Mouse (Mus musculus): ENCODE results near the gene Cacna1e. TPM values are rescaled to one million over a fixed set of nuclear protein-coding genes. Genes with fewer than 3 reads are reported as not detected.

The Cacna1e gene
- total and polyA plus RNA-seq, 3 experiments, result 0.60 to 8.5 (median 2.5) TPM

GRCm38 (mm10) chr1:154416384-154417155 is 467.7 kb downstream of the Cacna1e start:
- Histone ChIP-seq H3K36me3 (replicated peaks in 1 of 2; ENCODE audit: control insufficient read depth in 1 of 2, insufficient read depth in 1 of 2, low read length in 1 of 2) (peaks cover 4 to 55% of the 10 kb centered on the region in 2 experiments), H3K4me3 (replicated peaks in 1 of 3; ENCODE audit: low read depth in 2 of 3, low read length in 2 of 3, poor library complexity in 1 of 3) (no peak overlapping the region), H3K4me1 (ENCODE audit: control insufficient read depth in 1 of 2, insufficient read depth in 2 of 2) (peaks cover 0 to 7% of the 10 kb centered on the region in 2 experiments; a peak in 1 of 4 replicates), H3K4me2 (ENCODE audit: insufficient read depth, low read depth, poor library complexity, severe bottlenecking) (no peak overlapping the region), H3K9ac (ENCODE audit: insufficient read depth, low read depth) (no peak overlapping the region), H3K9me3 (replicated peaks; ENCODE audit: low read length) (no peaks in the 10 kb centered on the region), H3K27ac (ENCODE audit: insufficient read depth, low read depth) (no peak overlapping the region), H3K79me2 (replicated peaks; ENCODE audit: control insufficient read depth, extremely low read depth, insufficient read depth, poor library complexity, severe bottlenecking) (no peaks in the 10 kb centered on the region), H3K27me3 (replicated peaks) (no peaks in the 10 kb centered on the region)
- in situ Hi-C loops (cut with MboI; ENCODE audit: low pct_ligation_motif_present, low pct_unique_long_range_greater_than_20kb, low sequenced_read_pairs), result no loop called here
- dilution Hi-C loops (cut with MboI; ENCODE audit: extremely low pct_ligation_motif_present, extremely low pct_unique_long_range_greater_than_20kb, low sequenced_read_pairs), result no loop called here
- no peak for DNase-seq (ENCODE audit: extremely low read depth)
- TF ChIP-seq JUN (IDR thresholded peaks at IDR 0.05; ENCODE audit: insufficient read depth, low read depth, low read length) (no peak), EP300 (IDR thresholded peaks at IDR 0.05; ENCODE audit: low read length) (no peak), CHD1 (IDR thresholded peaks at IDR 0.05; ENCODE audit: low read depth, low read length) (no peak), E2F4 (IDR thresholded peaks at IDR 0.05; ENCODE audit: insufficient replicate concordance, low read depth, low read length) (no peak), ZMIZ1 (IDR thresholded peaks at IDR 0.05; ENCODE audit: low read depth, low read length) (no peak), TCF12 (IDR thresholded peaks at IDR 0.05; ENCODE audit: low read depth, low read length) (no peak), MXI1 (IDR thresholded peaks at IDR 0.05; ENCODE audit: low read depth, low read length) (no peak)

GRCm38 (mm10) chr1:154415826-154416225 is 468.5 kb downstream of the Cacna1e start:
- H3K27ac ChIP-seq (ENCODE audit: insufficient read depth, low read depth), result no peak overlapping the region
- no peak overlapping the region for H3K4me2 ChIP-seq (ENCODE audit: insufficient read depth, low read depth, poor library complexity, severe bottlenecking)
- H3K9me3 ChIP-seq (replicated peaks; ENCODE audit: low read length), result no peaks in the 10 kb centered on the region
- no peaks in the 10 kb centered on the region for H3K79me2 ChIP-seq (replicated peaks; ENCODE audit: control insufficient read depth, extremely low read depth, insufficient read depth, poor library complexity, severe bottlenecking)
- H3K9ac ChIP-seq (ENCODE audit: insufficient read depth, low read depth), result no peak overlapping the region
- in situ Hi-C loops (cut with MboI; ENCODE audit: low pct_ligation_motif_present, low pct_unique_long_range_greater_than_20kb, low sequenced_read_pairs) (no loop called here), dilution Hi-C loops (cut with MboI; ENCODE audit: extremely low pct_ligation_motif_present, extremely low pct_unique_long_range_greater_than_20kb, low sequenced_read_pairs) (no loop called here)
- TF ChIP-seq JUN (IDR thresholded peaks at IDR 0.05; ENCODE audit: insufficient read depth, low read depth, low read length) (no peak), SMC3 (IDR thresholded peaks at IDR 0.05; ENCODE audit: low read depth, low read length) (no peak), TBP (conservative IDR thresholded peaks at IDR 0.05; ENCODE audit: low read depth, low read length) (no peak)
- H3K4me1 ChIP-seq (ENCODE audit: control insufficient read depth in 1 of 2, insufficient read depth in 2 of 2), result peaks cover 0 to 7% of the 10 kb centered on the region in 2 experiments; a peak in 1 of 4 replicates
- H3K4me3 ChIP-seq (replicated peaks in 1 of 3; ENCODE audit: low read depth in 2 of 3, low read length in 2 of 3, poor library complexity in 1 of 3), result no peak overlapping the region
- DNase-seq (ENCODE audit: extremely low read depth), result no peak
- no peaks in the 10 kb centered on the region for H3K27me3 ChIP-seq (replicated peaks)
- H3K36me3 ChIP-seq (replicated peaks in 1 of 2; ENCODE audit: control insufficient read depth in 1 of 2, insufficient read depth in 1 of 2, low read length in 1 of 2), result peaks cover 4 to 52% of the 10 kb centered on the region in 2 experiments

- Histone ChIP-seq H3K4me1 (ENCODE audit: control insufficient read depth in 1 of 2, insufficient read depth in 2 of 2) (peaks cover 0 to 6% of the 10 kb centered on the region in 2 experiments; a peak in 1 of 4 replicates), H3K9ac (ENCODE audit: insufficient read depth, low read depth) (no peak overlapping the region), H3K27me3 (replicated peaks) (no peaks in the 10 kb centered on the region), H3K9me3 (replicated peaks; ENCODE audit: low read length) (no peaks in the 10 kb centered on the region), H3K4me2 (ENCODE audit: insufficient read depth, low read depth, poor library complexity, severe bottlenecking) (no peak overlapping the region), H3K79me2 (replicated peaks; ENCODE audit: control insufficient read depth, extremely low read depth, insufficient read depth, poor library complexity, severe bottlenecking) (no peaks in the 10 kb centered on the region), H3K27ac (ENCODE audit: insufficient read depth, low read depth) (no peak overlapping the region), H3K4me3 (replicated peaks in 1 of 3; ENCODE audit: low read depth in 2 of 3, low read length in 2 of 3, poor library complexity in 1 of 3) (no peak overlapping the region), H3K36me3 (replicated peaks in 1 of 2; ENCODE audit: control insufficient read depth in 1 of 2, insufficient read depth in 1 of 2, low read length in 1 of 2) (peaks cover 4 to 36% of the 10 kb centered on the region in 2 experiments)
- TF ChIP-seq CHD1 (IDR thresholded peaks at IDR 0.05; ENCODE audit: low read depth, low read length), result no peak
- TF ChIP-seq MYC (IDR thresholded peaks at IDR 0.05; ENCODE audit: low read depth, low read length), result no peak
- no peak for TF ChIP-seq HCFC1 (IDR thresholded peaks at IDR 0.05; ENCODE audit: low read depth, low read length)
- no peak for TF ChIP-seq KAT2A (IDR thresholded peaks at IDR 0.05; ENCODE audit: insufficient replicate concordance, low read length)
- TF ChIP-seq NELFE (IDR thresholded peaks at IDR 0.05; ENCODE audit: low read depth, low read length), result no peak
- TF ChIP-seq CHD2 (IDR thresholded peaks at IDR 0.05; ENCODE audit: low read length), result no peak
- TF ChIP-seq ZKSCAN1 (IDR thresholded peaks at IDR 0.05; ENCODE audit: borderline replicate concordance, low read depth, low read length), result no peak
- no peak for TF ChIP-seq BHLHE40 (IDR thresholded peaks at IDR 0.05; ENCODE audit: low read depth, low read length)
- no peak for TF ChIP-seq CTCF (conservative IDR thresholded peaks at IDR 0.05 in 1 of 2, IDR thresholded peaks at IDR 0.05 in 1 of 2; ENCODE audit: low read depth in 2 of 2, low read length in 2 of 2)
- no peak for TF ChIP-seq PAX5 (IDR thresholded peaks at IDR 0.05; ENCODE audit: low read length)
- TF ChIP-seq E2F4 (IDR thresholded peaks at IDR 0.05; ENCODE audit: insufficient replicate concordance, low read depth, low read length), result no peak
- no peak for TF ChIP-seq MAFK (IDR thresholded peaks at IDR 0.05; ENCODE audit: insufficient replicate concordance, low read length)
- no peak for TF ChIP-seq JUND (conservative IDR thresholded peaks at IDR 0.05; ENCODE audit: low read depth, low read length)
- TF ChIP-seq TCF12 (IDR thresholded peaks at IDR 0.05; ENCODE audit: low read depth, low read length), result no peak
- in situ Hi-C loops (cut with MboI; ENCODE audit: low pct_ligation_motif_present, low pct_unique_long_range_greater_than_20kb, low sequenced_read_pairs), result no loop called here
- DNase-seq (ENCODE audit: extremely low read depth), result no peak
- dilution Hi-C loops (cut with MboI; ENCODE audit: extremely low pct_ligation_motif_present, extremely low pct_unique_long_range_greater_than_20kb, low sequenced_read_pairs), result no loop called here
Observed at GRCm38 (mm10) chr1:154413138-154413537, 471.2 kb downstream of the Cacna1e start.
